Mouse (Mus musculus): ENCODE measurements around the gene Decr2.
A peak's percentile ranks its signal among the peaks of the same experiment; 100 is the strongest.
"Not testable (repeated sequence)": the region's sequence is repeated elsewhere in the genome, so short reads cannot be mapped to it uniquely, and the experiment has no call there.

The Decr2 gene

DNA sequence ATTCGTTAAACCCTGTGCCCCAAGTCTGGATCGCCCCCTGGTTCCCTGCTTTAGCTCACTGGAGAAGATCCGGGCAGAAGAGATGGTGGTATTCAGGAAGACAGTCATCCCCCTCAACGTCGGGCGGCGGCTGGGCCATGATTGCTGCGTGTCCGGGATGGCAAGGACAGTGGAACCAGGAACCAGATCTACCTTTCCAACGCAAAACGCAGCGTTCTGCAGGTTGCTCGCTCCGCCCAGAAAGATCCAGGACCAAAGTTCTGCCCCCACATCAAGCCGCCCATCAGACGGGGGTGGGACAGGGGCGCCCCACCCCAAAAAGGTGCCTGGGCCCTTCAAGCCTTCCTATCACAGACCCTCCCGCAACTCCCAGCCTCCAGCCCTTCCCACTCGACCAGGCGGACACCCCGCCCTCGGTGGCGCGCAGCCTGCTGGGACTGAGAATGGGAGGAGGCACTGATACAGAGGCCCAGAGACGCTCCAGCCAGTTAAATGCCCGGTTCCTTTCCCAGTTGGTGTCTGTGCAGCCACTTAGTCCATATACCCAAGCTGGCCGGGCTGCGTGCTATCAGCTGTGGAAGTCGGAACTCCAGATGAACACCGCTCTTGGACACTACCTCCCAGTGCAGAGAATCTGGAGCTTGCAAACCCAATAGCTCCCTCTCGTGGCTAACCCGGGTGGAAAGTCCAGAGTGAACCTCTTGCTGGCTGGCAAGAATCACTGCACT is at the start of gene Decr2:
Decr2 (minus strand) TSS at position 433 of the 728 bp plus-strand sequence.
- peak; percentile 91 to 92 for DNase-seq (ENCODE audit: low spot score in 2 of 2)

DNA sequence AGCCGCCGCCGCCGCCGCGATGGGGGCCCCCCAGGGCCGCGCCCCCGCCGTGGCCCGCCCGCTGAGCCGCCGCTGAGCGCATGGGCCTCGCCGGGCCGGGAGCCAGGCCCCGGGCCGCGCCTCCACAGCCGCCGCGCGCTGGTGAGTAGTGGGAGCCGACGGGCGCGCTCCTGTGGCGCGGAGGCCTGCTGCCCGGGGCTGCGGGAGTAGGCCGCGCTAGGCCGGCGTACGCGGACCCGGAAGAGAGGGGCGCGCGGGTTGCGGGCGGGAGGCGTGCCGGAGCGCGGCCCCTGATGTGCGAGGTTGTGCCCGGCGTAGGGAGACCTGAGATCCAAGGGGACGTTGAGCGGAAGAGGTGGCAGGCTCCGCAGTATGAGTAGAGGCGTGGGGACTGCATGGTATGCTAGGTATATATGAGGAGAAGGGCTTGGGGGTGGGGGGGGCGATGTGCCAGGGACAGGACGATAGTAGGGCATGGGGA is 48.8 kb upstream of the Decr2 start:
- DNase-seq (ENCODE audit: low spot score in 2 of 2): peak in 1 of 2 experiments; percentile 65

GRCm38 (mm10) chr17:26138239-26138836 is 48.2 kb upstream of the Decr2 start, which contains the start of gene Axin1:
Gene Axin1 (plus strand): TSS chr17:26138688.
- DNase-seq (ENCODE audit: low spot score in 2 of 2): peak; percentile 96 to 98

DNA sequence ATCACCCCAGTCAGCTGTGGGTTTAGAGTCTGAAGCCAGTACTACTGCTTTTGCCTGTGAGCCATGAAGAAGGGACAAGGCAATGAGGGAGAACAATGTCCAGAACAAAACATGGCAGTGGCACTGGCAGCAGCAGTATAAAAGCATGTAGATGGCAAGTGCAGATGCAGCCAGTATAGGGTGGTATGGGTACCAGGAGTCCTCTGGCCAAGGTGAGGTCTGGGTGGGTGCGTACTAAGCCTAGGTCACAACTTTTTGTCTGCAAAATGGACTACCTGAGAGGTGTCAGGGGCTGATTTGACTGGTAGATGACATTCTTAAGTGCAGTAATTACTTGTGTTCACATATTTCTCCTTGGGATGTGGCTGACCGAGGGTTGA is 47.6 kb upstream of the Decr2 start:
- DNase-seq (ENCODE audit: low spot score in 2 of 2): no peak

GRCm38 (mm10) chr17:26137106-26137750 is 47.1 kb upstream of the Decr2 start:
- no peak for DNase-seq (ENCODE audit: low spot score in 2 of 2)

DNA sequence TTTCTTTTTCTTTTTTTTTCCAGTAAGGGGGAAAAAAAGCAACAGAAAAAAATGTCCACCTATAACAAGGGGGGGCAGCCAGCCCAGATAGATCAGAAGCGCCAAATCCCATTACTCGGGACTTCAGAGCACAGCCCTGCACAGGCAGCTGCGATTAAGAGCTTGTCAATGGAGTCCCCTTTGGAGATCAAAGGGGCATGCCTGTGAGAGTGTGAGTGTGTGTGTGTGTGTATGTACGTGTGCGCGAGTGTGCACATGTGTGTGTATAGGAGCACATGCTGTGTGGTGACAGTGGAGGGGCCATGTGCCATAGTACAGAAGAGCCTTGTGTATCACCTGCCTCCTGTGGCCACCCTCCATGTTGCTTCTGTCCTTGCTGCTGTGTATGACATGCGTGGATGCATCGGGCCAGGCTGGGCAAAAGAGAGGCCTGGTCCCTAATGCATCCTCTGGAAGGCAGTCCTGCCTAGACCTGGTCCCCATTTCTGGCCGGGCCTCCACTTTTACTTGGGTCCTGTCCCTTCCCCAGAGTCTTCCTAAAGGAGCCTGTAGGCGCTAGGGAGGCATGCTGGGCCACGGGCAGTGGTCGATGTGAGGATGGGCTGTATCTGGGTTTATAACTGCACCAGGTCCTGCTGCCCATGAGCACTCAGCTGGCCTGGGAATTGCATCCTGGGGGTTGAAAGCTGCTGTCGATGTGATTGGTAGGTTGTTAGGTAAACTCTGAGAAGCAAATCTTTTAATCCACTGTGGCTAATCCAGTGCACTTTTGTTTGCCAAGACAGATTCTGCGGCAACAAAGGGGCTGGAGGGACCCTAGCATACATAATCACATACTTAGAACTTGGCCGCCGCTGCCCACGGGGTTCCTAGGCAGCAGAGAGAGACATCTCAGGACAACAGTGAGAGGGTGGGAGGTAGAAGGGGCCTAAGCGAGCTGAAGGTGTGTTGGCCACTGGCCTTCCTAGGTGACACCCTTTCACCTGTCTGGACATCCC is 42.0 kb upstream of the Decr2 start:
- peak in 1 of 2 experiments; percentile 25 for DNase-seq (ENCODE audit: low spot score in 2 of 2)

- peak in 1 of 2 experiments; percentile 55 for DNase-seq (ENCODE audit: low spot score in 2 of 2)
Observed at GRCm38 (mm10) chr17:26131062-26131732, 41.1 kb upstream of the Decr2 start.

DNA sequence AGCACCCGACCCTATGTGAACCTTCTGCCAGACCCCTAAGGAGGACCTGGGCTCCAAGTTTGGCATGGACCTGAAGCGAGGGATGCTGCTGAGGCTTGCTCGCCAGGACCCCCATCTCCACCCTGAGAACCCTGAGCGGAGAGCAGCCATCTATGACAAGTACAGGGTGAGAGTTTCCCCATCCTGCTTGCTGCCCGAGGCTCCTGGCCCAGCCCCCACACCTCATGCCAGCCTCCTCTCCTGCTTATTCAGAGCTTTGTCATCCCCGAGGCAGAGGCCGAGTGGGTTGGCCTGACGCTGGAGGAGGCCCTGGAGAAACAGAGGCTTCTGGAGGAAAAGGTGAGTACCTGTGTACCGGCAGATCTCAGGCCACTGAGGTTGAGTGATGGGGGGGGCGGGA is 35.1 kb upstream of the Decr2 start:
- no peak for DNase-seq (ENCODE audit: low spot score in 2 of 2)

DNA sequence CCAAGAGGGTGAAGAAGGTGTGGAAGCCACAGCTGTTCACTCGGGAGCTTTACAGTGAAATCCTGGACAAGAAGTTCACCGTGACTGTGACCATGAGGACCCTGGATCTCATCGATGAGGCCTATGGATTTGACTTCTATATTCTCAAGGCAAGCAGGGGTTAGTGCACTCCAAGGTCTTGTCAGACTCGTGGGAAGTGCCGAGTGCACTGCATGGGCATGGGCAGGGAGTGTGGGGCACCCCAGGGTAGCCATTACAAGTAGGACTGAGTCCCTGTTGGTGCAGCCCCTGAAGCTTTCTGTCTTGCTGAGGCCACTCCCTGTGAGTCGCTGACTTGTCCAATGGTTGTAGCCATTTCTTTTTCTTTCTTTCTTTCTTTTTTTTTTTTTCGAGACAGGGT is 34.4 kb upstream of the Decr2 start:
- DNase-seq (ENCODE audit: low spot score in 2 of 2): no peak

- peak; percentile 97 to 98 for DNase-seq (ENCODE audit: low spot score in 2 of 2)
Observed at GRCm38 (mm10) chr17:26123267-26123684, 33.1 kb upstream of the Decr2 start, which contains the start of gene Mrpl28. Gene Mrpl28 (plus strand): TSS chr17:26123500.

GRCm38 (mm10) chr17:26122431-26123140 is 32.4 kb upstream of the Decr2 start:
- DNase-seq (ENCODE audit: low spot score in 2 of 2): no peak

DNA sequence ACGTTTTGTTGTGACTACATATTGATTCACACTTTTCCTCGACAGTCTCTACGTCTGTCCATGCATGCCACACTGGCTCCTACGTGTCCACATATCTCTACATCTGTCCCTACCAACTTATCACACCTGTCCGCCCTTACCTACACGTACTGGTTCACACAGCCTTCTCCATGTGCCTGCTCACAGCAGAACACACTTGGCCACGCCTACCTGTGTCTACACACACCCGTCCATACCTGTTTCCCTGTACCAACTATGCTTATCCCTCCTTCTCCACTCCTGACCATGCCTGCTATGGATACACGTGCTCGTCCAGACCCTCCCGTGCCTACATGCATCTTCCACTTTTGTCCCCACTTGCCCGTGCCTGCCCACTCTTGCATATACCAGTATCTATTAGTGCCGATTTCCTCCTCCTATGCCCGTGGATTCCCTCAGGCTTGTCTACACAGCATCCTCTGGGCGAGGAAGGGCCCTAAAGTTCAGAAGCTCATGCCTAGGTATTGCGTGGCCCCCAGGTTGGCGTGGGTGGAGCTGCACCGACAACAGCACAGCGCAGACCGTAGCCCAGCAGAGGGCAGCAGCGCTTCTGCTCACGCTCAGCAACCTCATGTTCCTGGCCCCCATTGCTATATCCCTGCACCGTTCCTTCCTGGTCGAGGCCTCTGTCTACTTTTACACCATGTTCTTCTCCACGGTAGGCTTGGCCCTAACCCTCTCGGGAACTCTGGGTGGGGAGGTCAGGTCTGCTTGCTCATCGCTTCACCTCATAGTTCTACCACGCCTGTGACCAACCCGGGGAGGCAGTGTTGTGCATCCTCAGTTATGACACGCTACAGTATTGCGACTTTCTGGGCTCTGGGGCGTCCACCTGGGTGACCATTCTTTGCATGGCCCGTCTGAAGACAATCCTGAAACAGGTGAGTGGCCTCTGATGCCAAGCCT is 29.9 kb upstream of the Decr2 start:
- DNase-seq (ENCODE audit: low spot score in 2 of 2): peak in 1 of 2 experiments; percentile 63

DNA sequence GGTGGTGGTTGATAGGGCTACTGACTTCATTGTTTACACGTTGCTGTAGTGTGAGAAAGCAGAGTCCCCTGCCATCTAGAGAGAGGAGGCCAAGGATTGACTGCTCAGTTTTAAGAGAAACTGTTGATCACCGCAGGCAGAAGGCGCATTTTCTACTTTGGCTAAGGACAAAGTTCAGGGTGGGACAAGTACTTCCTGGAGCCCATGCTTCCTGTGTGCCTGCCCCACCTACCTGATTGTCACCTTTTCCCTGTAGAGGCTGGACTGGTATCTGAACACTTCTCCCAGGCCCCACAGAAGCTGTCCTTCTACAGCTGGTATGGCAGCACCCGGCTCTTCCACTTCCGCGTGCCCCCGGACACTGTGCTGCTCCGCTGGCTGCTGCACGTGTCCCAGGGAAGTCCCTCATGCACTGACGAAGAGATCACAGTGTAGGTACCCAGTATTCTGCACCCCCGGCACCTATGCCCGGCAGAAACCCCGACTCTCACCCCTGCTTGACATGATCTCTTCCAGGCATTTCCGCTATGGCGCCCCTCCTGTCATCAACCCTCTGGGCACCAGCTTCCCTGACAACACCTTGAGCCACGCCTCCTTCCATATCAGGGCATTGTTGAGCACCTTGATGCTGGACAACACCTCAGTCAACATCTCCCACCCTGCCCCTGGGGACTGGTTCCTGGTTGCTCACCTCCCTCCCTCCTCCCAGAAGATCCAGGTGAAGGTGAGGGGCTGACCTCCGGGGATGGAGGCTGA is 26.5 kb upstream of the Decr2 start:
- no peak for DNase-seq (ENCODE audit: low spot score in 2 of 2)

- no peak for DNase-seq (ENCODE audit: low spot score in 2 of 2)
Observed at GRCm38 (mm10) chr17:26115956-26116487, 25.9 kb upstream of the Decr2 start.

DNA sequence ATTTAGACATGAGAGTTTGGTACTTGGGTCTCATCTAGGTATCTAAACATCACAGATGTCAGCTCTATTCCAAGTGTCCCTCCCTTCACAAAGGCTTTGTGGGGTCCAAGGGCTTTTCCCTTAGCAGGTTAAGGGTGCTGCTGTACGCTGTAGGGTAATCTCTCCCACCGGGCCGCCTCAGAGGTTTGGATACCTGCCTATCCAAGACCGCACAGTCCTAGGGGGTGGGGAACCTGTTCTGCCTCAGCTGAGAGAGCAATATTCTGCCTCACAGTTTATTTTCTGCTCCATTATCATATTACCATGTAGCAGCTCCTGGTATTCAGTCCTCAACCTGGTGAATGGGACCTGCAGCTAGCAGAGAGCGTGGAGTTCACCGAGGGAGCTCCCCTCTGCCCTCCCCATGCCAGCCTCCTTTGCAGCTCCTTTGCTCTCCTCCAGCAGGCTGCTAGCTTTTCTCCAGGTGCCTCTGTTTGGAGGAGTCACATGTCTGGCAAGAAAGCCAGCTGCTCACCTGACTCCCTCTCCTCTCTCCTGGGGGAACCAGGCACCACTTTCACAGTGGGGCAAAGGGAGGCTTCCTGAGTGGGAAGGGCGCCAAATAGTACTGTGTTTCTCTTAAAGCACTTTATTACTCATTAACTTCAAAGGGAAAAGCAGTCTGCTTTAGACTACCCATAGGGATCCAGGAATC is 25.2 kb upstream of the Decr2 start:
- DNase-seq (ENCODE audit: low spot score in 2 of 2): no peak

DNA sequence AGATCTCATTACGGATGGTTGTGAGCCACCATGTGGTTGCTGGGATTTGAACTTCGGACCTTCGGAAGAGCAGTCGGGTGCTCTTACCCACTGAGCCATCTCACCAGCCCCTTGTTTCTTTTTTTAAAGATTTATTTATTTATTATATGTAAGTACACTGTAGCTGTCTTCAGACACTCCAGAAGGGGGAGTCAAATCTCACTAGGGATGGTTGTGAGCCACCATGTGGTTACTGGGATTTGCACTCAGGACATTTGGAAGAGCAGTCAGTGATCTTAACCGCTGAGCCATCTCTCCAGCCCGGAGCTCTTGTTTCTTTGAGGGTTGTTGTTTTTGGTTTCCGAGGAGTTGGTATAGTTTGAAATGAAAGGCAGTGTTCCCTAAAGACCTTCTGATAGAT is 24.3 kb upstream of the Decr2 start:
- not testable (repeated sequence) for DNase-seq (ENCODE audit: low spot score in 2 of 2)

- no peak for DNase-seq (ENCODE audit: low spot score in 2 of 2)
Observed at GRCm38 (mm10) chr17:26114061-26114460, 23.9 kb upstream of the Decr2 start.

Data from right cerebral cortex, postnatal 10 days (tissue).